Mouse (Mus musculus): ENCODE measurements at regions not wholly inside any gene's neighbourhood (a gene's known extent, or its start where the extent isn't known, plus 50 kb on each side); places are given as distances from the start of the nearest gene placed in this dataset.
A peak's percentile ranks its signal among the peaks of the same experiment; 100 is the strongest.

GRCm38 (mm10) chr7:130008591-130009418, 417.1 kb downstream of the Wdr11 start:
- 40% methylated on average over 12 of the region's 12 CpGs for WGBS
- Histone ChIP-seq H3K9ac (ENCODE audit: low read length) (no peak overlapping the region), H3K36me3 (ENCODE audit: control insufficient read depth, insufficient read depth, low read length) (no peaks in the 10 kb centered on the region), H3K27ac (replicated peaks; ENCODE audit: low read depth, low read length) (no peak overlapping the region; the same call in 1 of the 2 replicates), H3K4me3 (ENCODE audit: low read depth, low read length) (no peak overlapping the region), H3K4me1 (ENCODE audit: control insufficient read depth, insufficient read depth, low read length) (no peaks in the 10 kb centered on the region), H3K9me3 (ENCODE audit: control insufficient read depth, low read length) (no peaks in the 10 kb centered on the region), H3K4me2 (ENCODE audit: low read depth, severe bottlenecking) (no peak overlapping the region), H3K27me3 (ENCODE audit: control insufficient read depth, insufficient read depth, low read length) (no peaks in the 10 kb centered on the region)
- DNase-seq (ENCODE audit: low spot score) (no peak), ATAC-seq (ENCODE audit: insufficient number of reproducible peaks, low FRiP score, low TSS enrichment, low read depth) (no peak)

DNA sequence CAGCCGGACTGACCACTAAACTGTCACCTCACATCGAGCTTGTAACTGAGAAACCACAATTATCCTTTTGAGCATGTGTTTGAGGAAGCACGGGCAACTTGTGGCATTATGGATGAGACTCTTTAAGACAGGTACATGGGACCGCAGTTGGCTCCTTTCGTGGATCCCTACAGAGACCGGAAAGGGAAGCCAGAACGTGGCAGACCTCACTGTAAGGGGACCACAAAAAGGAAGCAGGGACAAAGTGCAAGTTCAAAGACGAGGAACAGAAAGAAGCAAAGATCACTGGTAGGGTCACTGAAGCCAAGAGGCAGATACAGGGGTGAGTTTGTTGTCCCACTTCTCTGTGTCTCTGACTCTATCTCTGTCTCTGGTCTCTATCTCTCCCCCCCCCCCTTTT, 420.4 kb downstream of the Wdr11 start:
- 82% methylated on average over 8 of the region's 8 CpGs for WGBS
- no peak for DNase-seq (ENCODE audit: low spot score)
- no peaks in the 10 kb centered on the region for H3K9me3 ChIP-seq (ENCODE audit: control insufficient read depth, low read length)
- 0 out of 2 replicates have a peak, but pooled peaks cover 2% of the 10 kb centered on the region for H3K4me1 ChIP-seq (ENCODE audit: control insufficient read depth, insufficient read depth, low read length)
- no peak overlapping the region for H3K4me2 ChIP-seq (ENCODE audit: low read depth, severe bottlenecking)
- H3K27ac ChIP-seq (replicated peaks; ENCODE audit: low read depth, low read length), result no peak overlapping the region
- no peaks in the 10 kb centered on the region for H3K27me3 ChIP-seq (ENCODE audit: control insufficient read depth, insufficient read depth, low read length)
- H3K4me3 ChIP-seq (ENCODE audit: low read depth, low read length), result no peak overlapping the region
- ATAC-seq (ENCODE audit: insufficient number of reproducible peaks, low FRiP score, low TSS enrichment, low read depth), result no peak
- no peak overlapping the region for H3K9ac ChIP-seq (ENCODE audit: low read length)
- no peaks in the 10 kb centered on the region for H3K36me3 ChIP-seq (ENCODE audit: control insufficient read depth, insufficient read depth, low read length)

DNA sequence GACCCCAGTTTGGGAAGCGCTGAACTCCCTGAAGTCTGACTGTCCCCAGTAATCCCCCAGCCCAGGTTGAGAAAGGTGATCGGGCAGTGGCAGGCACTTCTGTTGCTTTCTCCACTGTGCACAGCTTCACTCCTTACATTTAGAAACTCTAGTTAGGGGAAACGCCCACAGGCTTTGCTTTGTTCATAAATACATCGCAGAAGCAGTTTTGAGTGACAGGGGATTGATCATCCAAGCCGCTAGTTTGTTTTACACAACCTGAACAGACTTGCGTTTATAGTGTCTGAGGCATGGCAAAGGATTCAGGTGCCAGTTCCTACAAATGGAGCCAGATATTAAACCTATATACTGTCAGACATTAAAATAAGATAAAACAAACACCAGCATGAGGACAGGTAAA, 421.4 kb downstream of the Wdr11 start:
- Histone ChIP-seq H3K27me3 (ENCODE audit: control insufficient read depth, insufficient read depth, low read length) (no peaks in the 10 kb centered on the region), H3K4me3 (ENCODE audit: low read depth, low read length) (no peak overlapping the region), H3K27ac (replicated peaks; ENCODE audit: low read depth, low read length) (no peak overlapping the region), H3K4me2 (ENCODE audit: low read depth, severe bottlenecking) (no peak overlapping the region), H3K9ac (ENCODE audit: low read length) (no peak overlapping the region), H3K4me1 (ENCODE audit: control insufficient read depth, insufficient read depth, low read length) (0 out of 2 replicates have a peak, but pooled peaks cover 2% of the 10 kb centered on the region), H3K9me3 (ENCODE audit: control insufficient read depth, low read length) (no peaks in the 10 kb centered on the region), H3K36me3 (ENCODE audit: control insufficient read depth, insufficient read depth, low read length) (no peaks in the 10 kb centered on the region)
- no peak for DNase-seq (ENCODE audit: low spot score)
- ATAC-seq (ENCODE audit: insufficient number of reproducible peaks, low FRiP score, low TSS enrichment, low read depth), result no peak
- 83% methylated on average over 6 of the region's 6 CpGs for WGBS

DNA sequence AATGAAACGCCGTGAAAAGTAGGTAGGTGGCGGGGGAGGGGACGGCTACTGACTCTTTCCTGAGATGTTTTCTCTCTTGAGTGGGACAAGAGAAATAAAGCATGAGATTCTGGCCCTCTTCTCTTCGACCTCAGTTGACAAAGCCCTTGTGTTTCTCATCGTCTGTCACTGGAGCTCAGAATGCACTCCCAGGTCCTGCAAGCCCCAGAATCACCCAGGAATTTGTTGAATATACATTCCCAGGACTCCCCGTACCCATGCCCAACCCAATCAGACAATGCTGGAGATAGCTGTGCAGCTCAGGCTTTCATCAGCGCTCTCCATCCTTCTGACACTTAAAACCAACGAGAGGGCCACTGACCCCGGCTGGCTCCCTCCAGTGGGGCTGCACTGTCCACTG, 422.9 kb downstream of the Wdr11 start:
- Histone ChIP-seq H3K4me1 (ENCODE audit: control insufficient read depth, insufficient read depth, low read length) (0 out of 2 replicates have a peak, but pooled peaks cover 2% of the 10 kb centered on the region), H3K27me3 (ENCODE audit: control insufficient read depth, insufficient read depth, low read length) (no peaks in the 10 kb centered on the region), H3K4me3 (ENCODE audit: low read depth, low read length) (no peak overlapping the region), H3K27ac (replicated peaks; ENCODE audit: low read depth, low read length) (no peak overlapping the region), H3K4me2 (ENCODE audit: low read depth, severe bottlenecking) (no peak overlapping the region), H3K9me3 (ENCODE audit: control insufficient read depth, low read length) (no peaks in the 10 kb centered on the region), H3K36me3 (ENCODE audit: control insufficient read depth, insufficient read depth, low read length) (no peaks in the 10 kb centered on the region), H3K9ac (ENCODE audit: low read length) (no peak overlapping the region)
- WGBS, result 68% methylated on average over 10 of the region's 10 CpGs
- DNase-seq (ENCODE audit: low spot score) (no peak), ATAC-seq (ENCODE audit: insufficient number of reproducible peaks, low FRiP score, low TSS enrichment, low read depth) (no peak)

- ATAC-seq (ENCODE audit: insufficient number of reproducible peaks, low FRiP score, low TSS enrichment, low read depth) (no peak), DNase-seq (ENCODE audit: low spot score) (no peak)
- Histone ChIP-seq H3K4me1 (ENCODE audit: control insufficient read depth, insufficient read depth, low read length) (0 out of 2 replicates have a peak, but pooled peaks cover 2% of the 10 kb centered on the region), H3K9ac (ENCODE audit: low read length) (no peak overlapping the region), H3K9me3 (ENCODE audit: control insufficient read depth, low read length) (no peaks in the 10 kb centered on the region), H3K27ac (replicated peaks; ENCODE audit: low read depth, low read length) (no peak overlapping the region), H3K4me3 (ENCODE audit: low read depth, low read length) (no peak overlapping the region), H3K27me3 (ENCODE audit: control insufficient read depth, insufficient read depth, low read length) (no peaks in the 10 kb centered on the region), H3K4me2 (ENCODE audit: low read depth, severe bottlenecking) (no peak overlapping the region), H3K36me3 (ENCODE audit: control insufficient read depth, insufficient read depth, low read length) (no peaks in the 10 kb centered on the region)
- WGBS, result 54% methylated on average over 5 of the region's 5 CpGs
Measured at GRCm38 (mm10) chr7:130015375-130016014, 423.8 kb downstream of the Wdr11 start.

GRCm38 (mm10) chr7:130016015-130016874, 424.6 kb downstream of the Wdr11 start:
- WGBS, result 74% methylated on average over 17 of the region's 17 CpGs
- no peak overlapping the region for H3K27ac ChIP-seq (replicated peaks; ENCODE audit: low read depth, low read length)
- no peaks in the 10 kb centered on the region for H3K9me3 ChIP-seq (ENCODE audit: control insufficient read depth, low read length)
- no peak overlapping the region for H3K4me2 ChIP-seq (ENCODE audit: low read depth, severe bottlenecking)
- ATAC-seq (ENCODE audit: insufficient number of reproducible peaks, low FRiP score, low TSS enrichment, low read depth) (no peak), DNase-seq (ENCODE audit: low spot score) (no peak)
- H3K36me3 ChIP-seq (ENCODE audit: control insufficient read depth, insufficient read depth, low read length), result no peaks in the 10 kb centered on the region
- 0 out of 2 replicates have a peak, but pooled peaks cover 2% of the 10 kb centered on the region for H3K4me1 ChIP-seq (ENCODE audit: control insufficient read depth, insufficient read depth, low read length)
- H3K4me3 ChIP-seq (ENCODE audit: low read depth, low read length), result no peak overlapping the region
- no peak overlapping the region for H3K9ac ChIP-seq (ENCODE audit: low read length)
- H3K27me3 ChIP-seq (ENCODE audit: control insufficient read depth, insufficient read depth, low read length), result no peaks in the 10 kb centered on the region

DNA sequence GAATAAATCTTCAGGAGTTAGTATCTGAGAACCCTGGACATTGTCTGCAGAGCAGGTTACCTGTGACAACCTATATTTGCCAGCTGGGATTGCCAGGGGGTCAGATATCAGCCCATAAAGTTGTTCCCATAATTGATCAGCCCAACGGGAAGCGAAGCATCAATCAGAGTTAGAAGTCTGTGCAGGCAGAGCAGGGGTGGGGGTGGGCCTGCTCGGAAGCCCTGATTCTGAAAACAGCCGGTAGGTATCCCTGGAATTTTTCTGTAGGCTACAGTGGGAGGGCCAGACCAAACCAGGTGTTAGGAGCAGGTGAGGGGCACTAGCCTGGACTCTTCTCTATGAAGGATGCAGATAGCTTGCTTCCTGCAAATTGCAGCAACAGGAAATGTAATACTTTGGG, 427.2 kb downstream of the Wdr11 start:
- Histone ChIP-seq H3K4me1 (ENCODE audit: control insufficient read depth, insufficient read depth, low read length) (0 out of 2 replicates have a peak, but pooled peaks cover 2% of the 10 kb centered on the region), H3K27me3 (ENCODE audit: control insufficient read depth, insufficient read depth, low read length) (no peaks in the 10 kb centered on the region), H3K4me2 (ENCODE audit: low read depth, severe bottlenecking) (no peak overlapping the region), H3K9ac (ENCODE audit: low read length) (no peak overlapping the region), H3K9me3 (ENCODE audit: control insufficient read depth, low read length) (no peaks in the 10 kb centered on the region), H3K36me3 (ENCODE audit: control insufficient read depth, insufficient read depth, low read length) (no peaks in the 10 kb centered on the region), H3K4me3 (ENCODE audit: low read depth, low read length) (no peak overlapping the region), H3K27ac (replicated peaks; ENCODE audit: low read depth, low read length) (no peak overlapping the region)
- WGBS, result 5% methylated on average over 4 of the region's 4 CpGs
- no peak for ATAC-seq (ENCODE audit: insufficient number of reproducible peaks, low FRiP score, low TSS enrichment, low read depth)
- DNase-seq (ENCODE audit: low spot score), result peak; percentile 61

GRCm38 (mm10) chr7:130028945-130029344, 437.3 kb downstream of the Wdr11 start:
- H3K9me3 ChIP-seq (ENCODE audit: control insufficient read depth, low read length), result no peaks in the 10 kb centered on the region
- no peaks in the 10 kb centered on the region for H3K4me1 ChIP-seq (ENCODE audit: control insufficient read depth, insufficient read depth, low read length)
- H3K9ac ChIP-seq (ENCODE audit: low read length), result no peak overlapping the region
- ATAC-seq (ENCODE audit: insufficient number of reproducible peaks, low FRiP score, low TSS enrichment, low read depth) (no peak), DNase-seq (ENCODE audit: low spot score) (no peak)
- no peak overlapping the region for H3K4me3 ChIP-seq (ENCODE audit: low read depth, low read length)
- no peak overlapping the region for H3K27ac ChIP-seq (replicated peaks; ENCODE audit: low read depth, low read length)
- H3K36me3 ChIP-seq (ENCODE audit: control insufficient read depth, insufficient read depth, low read length), result no peaks in the 10 kb centered on the region
- H3K4me2 ChIP-seq (ENCODE audit: low read depth, severe bottlenecking), result no peak overlapping the region
- no peaks in the 10 kb centered on the region for H3K27me3 ChIP-seq (ENCODE audit: control insufficient read depth, insufficient read depth, low read length)
